In genomic region chr3:88074351-88074750, GRCm38 (mm10) we compare ENCODE assay signal across 39 mouse cellular contexts. TPM values are rescaled to one million over a fixed set of nuclear protein-coding genes. Genes with fewer than 3 reads are reported as not detected.
"Had no signal": no experiment of that assay in that cellular context is flagged by ENCODE, and none has a peak within 500 bp of the region (broad histone marks: within the 10 kb centered on the region; RNA-seq: fewer than 3 reads in every experiment).

No protein-coding gene starts in this region.

- H3K36me3 ChIP-seq: limb, embryonic 10.5 days; limb, embryonic 12.5 days; limb, embryonic 13.5 days; limb, embryonic 15.5 days; liver, embryonic 12.5 days; liver, embryonic 13.5 days; liver, embryonic 15.5 days; lung, embryonic 15.5 days; midbrain, embryonic 10.5 days; midbrain, embryonic 12.5 days; midbrain, embryonic 13.5 days; midbrain, embryonic 15.5 days; neural tube, embryonic 12.5 days had no signal

- H3K27me3 ChIP-seq: lung, embryonic 15.5 days; neural tube, embryonic 12.5 days had no signal

- DNase-seq: left cerebral cortex, postnatal 4 days; liver; liver, embryonic 13.5 days; liver, postnatal 0 days; lung, adult 18-20 months; lung, adult 2 months; lung, embryonic 14.5 days; lung, postnatal 10 days; lung, postnatal 14 days; lung, postnatal 36 days; lung, postnatal 4 days; midbrain, embryonic 14.5 days had no signal

- H3K4me2 ChIP-seq: limb, embryonic 12.5 days; limb, embryonic 13.5 days; limb, embryonic 15.5 days; liver, embryonic 11.5 days; liver, embryonic 12.5 days; liver, embryonic 13.5 days; liver, embryonic 15.5 days; lung, embryonic 14.5 days; lung, embryonic 15.5 days; midbrain, embryonic 11.5 days; midbrain, embryonic 12.5 days; midbrain, embryonic 13.5 days; midbrain, embryonic 15.5 days; neural tube, embryonic 12.5 days had no signal

- H3K4me3 ChIP-seq: limb, embryonic 10.5 days; limb, embryonic 12.5 days; limb, embryonic 13.5 days; limb, embryonic 15.5 days; liver, embryonic 12.5 days; liver, embryonic 13.5 days; liver, embryonic 15.5 days; lung, embryonic 15.5 days; megakaryocyte, embryonic 14.5 days; midbrain, embryonic 10.5 days; midbrain, embryonic 12.5 days; midbrain, embryonic 13.5 days; midbrain, embryonic 15.5 days; myocyte; neural tube, embryonic 12.5 days had no signal

- H3K9ac ChIP-seq: limb, embryonic 12.5 days; limb, embryonic 13.5 days; limb, embryonic 15.5 days; liver, embryonic 12.5 days; liver, embryonic 13.5 days; liver, embryonic 14.5 days; liver, embryonic 15.5 days; liver, postnatal 0 days; lung, embryonic 14.5 days; lung, embryonic 15.5 days; midbrain, embryonic 12.5 days; midbrain, embryonic 13.5 days; midbrain, embryonic 15.5 days; neural tube, embryonic 12.5 days had no signal

- H3K9me3 ChIP-seq: limb, embryonic 10.5 days; limb, embryonic 12.5 days; limb, embryonic 13.5 days; limb, embryonic 15.5 days; liver, embryonic 12.5 days; liver, embryonic 13.5 days; liver, embryonic 15.5 days; lung, embryonic 15.5 days; megakaryocyte, embryonic 14.5 days; midbrain, embryonic 10.5 days; midbrain, embryonic 12.5 days; midbrain, embryonic 13.5 days; midbrain, embryonic 15.5 days; neural tube, embryonic 12.5 days had no signal

- H3K4me1 ChIP-seq: limb, embryonic 10.5 days; limb, embryonic 12.5 days; limb, embryonic 13.5 days; limb, embryonic 15.5 days; liver, embryonic 12.5 days; liver, embryonic 13.5 days; liver, embryonic 15.5 days; lung, embryonic 15.5 days; midbrain, embryonic 12.5 days; midbrain, embryonic 13.5 days; midbrain, embryonic 15.5 days; neural tube, embryonic 12.5 days had no signal

- ATAC-seq: liver, embryonic 12.5 days; liver, postnatal 0 days; lung, postnatal 0 days; midbrain, embryonic 13.5 days; midbrain, embryonic 15.5 days; midbrain, embryonic 16.5 days had no signal

- H3K27ac ChIP-seq: limb, embryonic 10.5 days; limb, embryonic 12.5 days; limb, embryonic 13.5 days; limb, embryonic 15.5 days; liver, embryonic 12.5 days; liver, embryonic 13.5 days; liver, embryonic 14.5 days; liver, embryonic 15.5 days; lung, embryonic 15.5 days; macrophage; midbrain, embryonic 10.5 days; midbrain, embryonic 12.5 days; midbrain, embryonic 13.5 days; midbrain, embryonic 15.5 days; neural tube, embryonic 12.5 days had no signal

RNA-seq across cellular contexts. Expression of gene Ttc24, which starts 3.8 kb away (rescaled TPM):
- polyA plus RNA-seq: limb, embryonic 10.5 days; limb, embryonic 11.5 days; limb, embryonic 12.5 days; limb, embryonic 13.5 days; limb, embryonic 14.5 days; limb, embryonic 15.5 days; liver, adult 2 months; liver, embryonic 11.5 days; liver, embryonic 12.5 days; liver, embryonic 13.5 days; liver, embryonic 14.5 days; liver, embryonic 15.5 days; liver, embryonic 16.5 days; liver, postnatal 0 days; lung, adult 2 months; lung, embryonic 14.5 days; lung, embryonic 15.5 days; lung, embryonic 16.5 days; lung, postnatal 0 days; macrophage; midbrain, embryonic 10.5 days; midbrain, embryonic 11.5 days; midbrain, embryonic 12.5 days; midbrain, embryonic 13.5 days; midbrain, embryonic 14.5 days; midbrain, embryonic 15.5 days; midbrain, embryonic 16.5 days; midbrain, postnatal 0 days; myocyte; neural tube, embryonic 11.5 days; neural tube, embryonic 12.5 days had no signal

RNA-seq across cellular contexts. Expression of gene Hapln2, which starts 47.0 kb away (rescaled TPM):
- polyA plus RNA-seq: limb, embryonic 10.5 days; limb, embryonic 15.5 days; liver, adult 2 months; liver, embryonic 11.5 days; liver, embryonic 12.5 days; liver, embryonic 13.5 days; liver, embryonic 14.5 days; liver, embryonic 15.5 days; liver, embryonic 16.5 days; liver, postnatal 0 days; lung, embryonic 14.5 days; lung, postnatal 0 days; macrophage; midbrain, embryonic 10.5 days; midbrain, embryonic 11.5 days; myocyte; neural tube, embryonic 11.5 days had no signal
